Mouse (Mus musculus) hindbrain, embryonic 12.5 days (tissue): ENCODE data around the gene Fgfr1op. TPM values are rescaled to one million over a fixed set of nuclear protein-coding genes. Genes with fewer than 3 reads are reported as not detected.
A peak's percentile ranks its signal among the peaks of the same experiment; 100 is the strongest.
"Not testable (repeated sequence)": the region's sequence is repeated elsewhere in the genome, so short reads cannot be mapped to it uniquely, and the experiment has no call there.

Source experiments
- ATAC-seq: fragments of 200-750 bp; cut with Nextera tagmentation; 2 replicates; pipeline ENCODE4 v1.8.0; 2017; ENCODE audit warnings: moderate TSS enrichment; ENCODE audit not compliant: low FRiP score
- H3K27ac ChIP-seq: fragments of 300-500 bp; sonication (generic); 2 replicates; pipeline ENCODE4 v1.5.1; 2016; ENCODE audit warnings: mild to moderate bottlenecking
- H3K27me3 ChIP-seq: fragments of 300-500 bp; sonication (generic); 2 replicates; pipeline ENCODE4 v1.6.1; 2016; ENCODE audit warnings: mild to moderate bottlenecking
- H3K36me3 ChIP-seq: fragments of 300-500 bp; sonication (generic); 2 replicates; pipeline ENCODE4 v1.6.1; 2016; ENCODE audit warnings: mild to moderate bottlenecking
- H3K4me1 ChIP-seq: fragments of 300-500 bp; sonication (generic); 2 replicates; pipeline ENCODE4 v1.6.1; 2016
- H3K4me2 ChIP-seq: fragments of 300-500 bp; sonication (generic); replicated peaks from 2 replicates; pipeline ENCODE4 v1.6.1; 2016; ENCODE audit warnings: mild to moderate bottlenecking
- H3K4me3 ChIP-seq: fragments of 300-500 bp; sonication (generic); 2 replicates; pipeline ENCODE4 v1.5.1; 2016; ENCODE audit warnings: mild to moderate bottlenecking
- H3K9ac ChIP-seq: fragments of 300-500 bp; sonication (generic); 2 replicates; pipeline ENCODE4 v1.6.1; 2016; ENCODE audit warnings: mild to moderate bottlenecking, moderate library complexity
- H3K9me3 ChIP-seq: fragments of 300-500 bp; sonication (generic); replicated peaks from 2 replicates; pipeline ENCODE4 v1.6.1; 2016; ENCODE audit warnings: mild to moderate bottlenecking
- WGBS: fragments of 180-500 bp; shearing (Covaris S2); methylation state at CpG from one replicate; pipeline ENCODE4 v1.1.7; 2016; 5-methylcytosine and 5-hydroxymethylcytosine counted together
- polyA plus RNA-seq: library from polyadenylated mRNA; unstranded; fragments of >200 nt; fragmentation: Nextera tagmentation; extraction: Ambion mirVana; gene quantifications from 2 replicates; pipeline ENCODE4 v1.2.1, GENCODE M21; 2016

The Fgfr1op gene
- polyA plus RNA-seq: 34.6 TPM in 2 replicates

DNA sequence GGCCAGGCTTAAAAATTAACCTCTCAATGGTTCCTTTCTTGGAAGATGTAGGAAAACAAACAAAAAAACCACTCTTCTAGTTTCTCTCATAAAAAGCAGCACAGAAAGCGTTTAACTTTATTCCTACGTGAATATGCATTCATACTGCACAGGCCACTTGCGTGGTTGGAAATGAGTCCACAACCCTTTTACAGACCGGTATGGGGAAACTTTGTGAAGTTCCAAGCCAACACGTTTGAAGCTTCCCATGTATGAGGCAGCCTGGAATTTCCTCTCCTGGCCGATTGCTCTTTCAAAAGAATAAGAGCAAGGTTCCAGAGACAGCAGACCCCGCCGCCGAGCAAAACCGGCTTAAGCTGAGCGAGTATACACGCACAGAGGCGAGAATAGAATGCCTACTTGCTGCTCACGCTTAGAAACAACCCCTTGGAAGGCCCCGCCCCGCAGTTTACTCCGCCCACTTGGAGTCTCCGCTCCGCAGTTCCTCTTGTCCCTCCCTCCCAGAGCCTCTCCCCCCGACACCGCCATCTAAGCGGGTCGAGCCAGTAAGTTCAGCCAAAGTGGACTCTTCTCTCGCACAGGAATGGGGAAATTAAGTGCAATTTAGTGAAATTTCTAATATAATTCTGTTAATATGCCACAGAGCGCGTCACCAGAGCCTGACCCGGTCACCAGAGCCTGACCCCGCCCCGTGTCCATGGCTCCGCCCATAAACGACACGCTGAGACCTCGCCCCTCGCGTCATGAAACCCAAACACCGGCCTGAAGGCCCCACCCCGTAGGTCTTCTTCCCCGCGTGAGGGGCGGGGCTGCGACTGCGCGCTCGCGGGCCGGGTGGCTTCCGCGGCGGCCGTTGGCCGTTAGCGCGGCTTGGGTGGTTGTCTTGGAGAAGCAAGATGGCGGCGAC, at the start of gene Fgfr1op:
Gene Fgfr1op, plus strand, starts transcription at position 801 of the 907 bp plus-strand sequence.
- H3K4me2 ChIP-seq: peak within 1 kb of the TSS; percentile 51
- H3K27ac ChIP-seq: 0 out of 2 replicates have a peak within 1 kb of the TSS, but pooled peaks have one; percentile 35
- peak within 1 kb of the TSS; percentile 66 for H3K9ac ChIP-seq
- peak within 1 kb of the TSS; percentile 53 for H3K4me3 ChIP-seq
- H3K27me3 ChIP-seq, H3K4me1 ChIP-seq, H3K36me3 ChIP-seq, H3K9me3 ChIP-seq: not testable (repeated sequence)
- peak; percentile 98 for ATAC-seq
- 3% methylated on average over 17 of the region's 55 CpGs for WGBS

DNA sequence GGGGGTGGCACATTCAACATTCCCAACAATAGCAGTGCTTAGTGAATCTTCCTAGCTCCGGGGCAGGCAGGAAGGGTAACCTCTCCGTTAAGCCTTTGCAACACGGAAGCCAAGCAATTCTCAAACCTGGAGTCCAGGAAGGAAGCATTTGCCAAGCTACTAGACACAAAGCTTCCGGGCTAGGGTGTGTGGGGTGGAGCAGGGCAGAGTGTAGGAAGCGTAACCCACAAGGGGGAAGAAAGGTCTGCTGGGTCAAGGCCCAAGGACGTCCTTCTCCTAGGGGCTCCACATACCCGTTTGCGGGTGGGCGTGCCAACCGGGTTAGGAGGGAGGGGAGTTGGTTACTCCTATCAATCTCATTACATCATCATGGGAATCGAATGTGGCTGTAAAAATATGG, 48.9 kb upstream of the Fgfr1op start:
- H3K4me1 ChIP-seq, H3K9me3 ChIP-seq, H3K36me3 ChIP-seq, ATAC-seq, H3K27me3 ChIP-seq, H3K9ac ChIP-seq, H3K4me3 ChIP-seq, H3K4me2 ChIP-seq, H3K27ac ChIP-seq: not testable (repeated sequence)
- 84% methylated on average over 6 of the region's 11 CpGs for WGBS

DNA sequence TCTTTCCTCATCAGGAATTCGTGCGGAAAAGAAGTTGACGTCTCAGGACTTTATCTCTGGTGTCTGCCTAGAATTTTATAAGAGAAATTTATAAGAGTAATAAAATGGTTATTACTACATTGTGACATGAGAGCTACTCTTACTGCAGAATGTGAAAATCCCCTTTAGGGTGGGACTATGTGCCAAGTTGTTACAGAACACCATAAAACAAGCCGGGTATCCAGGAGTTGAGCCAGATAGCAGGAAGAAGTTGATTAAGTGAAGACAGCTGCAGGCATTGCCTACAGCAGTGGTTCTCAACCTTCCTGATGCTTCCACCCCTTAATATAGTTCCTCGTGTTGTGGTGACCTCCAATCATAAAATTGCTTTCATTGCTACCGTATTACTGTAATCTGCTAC, 48.4 kb upstream of the Fgfr1op start:
- not testable (repeated sequence) for H3K4me1 ChIP-seq, H3K9me3 ChIP-seq, H3K27me3 ChIP-seq, ATAC-seq, H3K4me2 ChIP-seq, H3K36me3 ChIP-seq, H3K27ac ChIP-seq, H3K4me3 ChIP-seq, H3K9ac ChIP-seq
- WGBS: no CpG with 5 or more reads among the region's 6 CpGs

DNA sequence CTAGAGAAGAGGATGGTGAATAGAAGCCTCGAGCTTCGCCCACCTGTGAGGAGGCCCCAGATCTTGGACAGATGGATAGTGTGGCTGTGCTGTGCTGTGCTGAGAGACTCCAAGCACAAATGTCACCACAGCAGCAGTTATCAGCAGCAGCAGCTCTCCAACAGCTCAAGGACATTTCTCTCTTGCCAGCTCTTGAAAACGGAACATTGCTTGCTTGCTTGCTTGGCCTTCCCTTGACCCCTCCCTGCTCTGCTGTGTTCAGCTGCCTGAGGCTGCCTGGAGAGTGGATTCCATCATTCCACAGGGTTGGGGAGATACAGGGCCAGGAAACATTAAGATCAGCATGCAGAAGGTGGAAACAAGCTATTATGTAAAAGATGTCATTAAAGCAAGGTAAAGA, 42.3 kb upstream of the Fgfr1op start:
- not testable (repeated sequence) for H3K27ac ChIP-seq, ATAC-seq, H3K36me3 ChIP-seq, H3K9me3 ChIP-seq, H3K4me3 ChIP-seq, H3K4me2 ChIP-seq, H3K4me1 ChIP-seq, H3K9ac ChIP-seq, H3K27me3 ChIP-seq
- no CpG with 5 or more reads among the region's 3 CpGs for WGBS

DNA sequence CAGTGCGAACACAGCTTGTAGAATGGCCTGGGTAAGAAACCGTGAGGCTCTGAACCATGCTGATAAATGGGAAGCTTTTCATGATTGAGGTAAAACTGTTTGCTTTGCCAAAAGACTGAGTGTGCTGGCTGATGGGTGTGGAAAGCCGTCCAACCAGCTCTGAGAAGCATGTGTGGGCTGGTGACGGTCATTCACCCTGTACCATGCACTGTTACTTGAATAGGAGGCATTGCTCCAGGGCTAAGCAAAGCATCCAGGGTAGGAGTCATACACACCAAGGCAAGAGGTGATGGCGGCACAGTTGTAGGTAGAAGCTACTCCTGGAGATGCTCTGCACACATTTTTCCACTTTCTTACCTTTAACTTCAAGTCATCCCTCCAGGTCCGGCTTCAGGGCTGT, 40.7 kb upstream of the Fgfr1op start:
- H3K36me3 ChIP-seq, H3K27me3 ChIP-seq, H3K4me2 ChIP-seq, H3K4me3 ChIP-seq, H3K9ac ChIP-seq, H3K27ac ChIP-seq, H3K4me1 ChIP-seq, ATAC-seq, H3K9me3 ChIP-seq: not testable (repeated sequence)
- 88% methylated on average over 3 of the region's 6 CpGs for WGBS

DNA sequence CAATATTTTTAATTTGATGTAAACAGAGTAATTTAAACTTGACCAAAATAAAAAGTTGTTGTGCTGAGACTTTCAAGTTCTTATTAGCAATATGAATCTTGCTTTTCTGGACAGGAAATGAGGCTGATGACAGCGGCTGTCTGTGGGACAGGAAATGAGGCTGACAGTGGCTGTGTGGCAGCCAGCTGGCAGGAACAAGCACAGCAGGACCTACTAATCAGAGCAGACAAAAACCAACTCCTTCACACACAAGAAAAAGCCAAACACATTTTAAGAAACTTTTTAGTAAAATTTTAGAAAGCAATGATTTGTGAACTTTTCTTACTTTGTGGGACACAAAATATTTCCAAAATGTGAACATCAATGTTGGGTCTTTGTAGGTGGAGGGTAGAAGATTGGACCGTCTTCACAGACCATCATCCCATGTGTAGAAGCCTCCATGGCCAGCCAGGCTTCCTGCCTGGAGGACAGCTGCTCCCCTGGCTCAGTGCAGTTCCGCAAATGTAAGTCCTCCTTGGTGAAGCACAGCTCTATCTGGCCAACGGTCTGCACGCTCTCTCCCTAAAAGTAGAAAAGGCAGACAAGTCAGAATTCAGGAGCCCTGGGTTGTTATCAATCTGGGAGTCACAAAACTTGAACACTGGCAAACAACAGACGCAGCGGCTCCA, 36.8 kb upstream of the Fgfr1op start:
- not testable (repeated sequence) for H3K4me3 ChIP-seq, H3K9ac ChIP-seq, H3K36me3 ChIP-seq, H3K27ac ChIP-seq, H3K4me1 ChIP-seq, ATAC-seq, H3K4me2 ChIP-seq, H3K27me3 ChIP-seq, H3K9me3 ChIP-seq
- WGBS: no CpG with 5 or more reads among the region's 7 CpGs

DNA sequence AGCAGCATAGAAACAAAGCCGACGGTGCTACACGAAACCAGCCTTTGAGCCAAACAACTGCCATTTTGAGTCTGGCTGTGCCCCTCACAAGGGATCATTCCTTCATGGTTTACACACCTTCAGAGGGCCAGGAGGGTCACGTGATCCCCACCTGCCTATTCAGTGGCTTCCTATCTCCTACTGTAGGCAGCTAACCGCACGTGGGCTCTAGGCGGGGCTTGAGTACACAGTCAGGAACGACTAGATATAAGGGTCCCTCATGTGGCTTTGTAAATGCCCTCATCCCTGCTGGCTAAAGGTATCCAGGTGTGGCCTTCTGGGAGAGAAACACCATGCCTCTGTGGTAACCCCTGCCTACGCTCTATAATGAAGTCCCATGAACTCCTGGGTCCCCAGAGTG, 35.7 kb upstream of the Fgfr1op start:
- not testable (repeated sequence) for H3K9me3 ChIP-seq, H3K9ac ChIP-seq, H3K27ac ChIP-seq, ATAC-seq, H3K27me3 ChIP-seq, H3K4me3 ChIP-seq, H3K36me3 ChIP-seq, H3K4me2 ChIP-seq, H3K4me1 ChIP-seq
- WGBS: 91% methylated on average over 9 of the region's 9 CpGs

DNA sequence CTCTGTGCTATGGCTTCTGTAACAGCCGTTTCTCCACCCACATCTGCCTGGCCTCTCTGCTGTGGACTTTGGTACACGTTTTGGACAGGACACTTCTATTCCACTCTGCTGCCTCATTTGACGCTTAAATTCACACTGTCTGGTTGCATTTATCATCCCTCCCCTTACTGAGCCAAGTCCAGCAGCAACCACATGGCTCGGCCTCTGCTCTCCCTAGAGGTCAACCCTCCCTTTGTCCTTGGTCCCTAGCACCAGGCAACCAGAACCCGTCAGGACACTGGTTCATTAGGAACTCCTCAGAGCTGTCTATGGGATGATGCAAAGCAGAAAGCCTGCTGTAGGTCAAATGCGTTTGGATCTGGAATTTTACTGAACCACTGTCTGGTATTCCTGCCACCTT, 34.5 kb upstream of the Fgfr1op start:
- not testable (repeated sequence) for H3K4me1 ChIP-seq, H3K4me3 ChIP-seq, H3K36me3 ChIP-seq, ATAC-seq, H3K9ac ChIP-seq, H3K27ac ChIP-seq, H3K27me3 ChIP-seq, H3K9me3 ChIP-seq, H3K4me2 ChIP-seq
- WGBS: no CpG with 5 or more reads among the region's 6 CpGs

DNA sequence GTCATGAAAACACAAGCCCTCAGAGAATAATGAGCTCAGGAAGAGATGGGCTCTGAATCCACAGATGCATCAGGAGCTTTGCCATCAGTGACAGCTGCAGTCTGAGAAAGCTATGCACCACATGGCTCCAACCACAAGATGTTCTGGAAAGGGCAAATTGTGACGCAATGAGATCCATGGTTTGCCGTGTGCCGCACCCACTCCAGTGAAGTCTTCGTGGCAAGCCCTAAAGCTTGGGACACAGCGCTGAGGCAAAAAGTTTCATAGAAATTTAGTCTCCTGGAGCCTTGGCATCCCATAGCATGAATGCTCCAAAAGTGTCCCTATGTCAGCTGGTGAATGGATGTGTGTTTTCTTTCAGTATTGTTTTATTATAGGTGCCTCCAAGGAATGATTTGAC, 27.2 kb upstream of the Fgfr1op start:
- WGBS: 98% methylated on average over 5 of the region's 5 CpGs
- ATAC-seq, H3K4me3 ChIP-seq, H3K9ac ChIP-seq, H3K27me3 ChIP-seq, H3K27ac ChIP-seq, H3K4me1 ChIP-seq, H3K4me2 ChIP-seq, H3K36me3 ChIP-seq, H3K9me3 ChIP-seq: not testable (repeated sequence)

DNA sequence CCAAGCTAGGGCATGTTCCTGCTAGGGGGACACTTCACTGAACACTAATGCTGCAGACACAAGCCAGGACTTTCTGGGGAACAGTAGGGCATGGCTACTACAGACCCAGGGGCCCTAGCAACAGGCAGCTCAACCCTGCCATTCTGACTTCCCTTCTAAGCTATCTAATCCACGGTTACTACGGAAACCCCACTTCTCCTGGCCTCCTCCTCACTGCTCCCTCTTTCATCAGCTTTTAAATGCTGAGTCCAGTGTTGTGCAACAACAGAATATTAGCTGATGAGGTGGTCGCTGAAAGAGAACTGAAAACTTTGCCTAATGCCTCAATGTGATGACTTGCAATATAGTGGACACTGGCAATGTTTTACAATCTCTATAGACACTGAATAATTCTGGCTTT, 25.1 kb upstream of the Fgfr1op start:
- H3K27me3 ChIP-seq, H3K4me3 ChIP-seq, H3K9me3 ChIP-seq, H3K36me3 ChIP-seq, H3K9ac ChIP-seq, ATAC-seq, H3K27ac ChIP-seq, H3K4me2 ChIP-seq, H3K4me1 ChIP-seq: not testable (repeated sequence)
- 85% methylated on average over 3 of the region's 3 CpGs for WGBS

DNA sequence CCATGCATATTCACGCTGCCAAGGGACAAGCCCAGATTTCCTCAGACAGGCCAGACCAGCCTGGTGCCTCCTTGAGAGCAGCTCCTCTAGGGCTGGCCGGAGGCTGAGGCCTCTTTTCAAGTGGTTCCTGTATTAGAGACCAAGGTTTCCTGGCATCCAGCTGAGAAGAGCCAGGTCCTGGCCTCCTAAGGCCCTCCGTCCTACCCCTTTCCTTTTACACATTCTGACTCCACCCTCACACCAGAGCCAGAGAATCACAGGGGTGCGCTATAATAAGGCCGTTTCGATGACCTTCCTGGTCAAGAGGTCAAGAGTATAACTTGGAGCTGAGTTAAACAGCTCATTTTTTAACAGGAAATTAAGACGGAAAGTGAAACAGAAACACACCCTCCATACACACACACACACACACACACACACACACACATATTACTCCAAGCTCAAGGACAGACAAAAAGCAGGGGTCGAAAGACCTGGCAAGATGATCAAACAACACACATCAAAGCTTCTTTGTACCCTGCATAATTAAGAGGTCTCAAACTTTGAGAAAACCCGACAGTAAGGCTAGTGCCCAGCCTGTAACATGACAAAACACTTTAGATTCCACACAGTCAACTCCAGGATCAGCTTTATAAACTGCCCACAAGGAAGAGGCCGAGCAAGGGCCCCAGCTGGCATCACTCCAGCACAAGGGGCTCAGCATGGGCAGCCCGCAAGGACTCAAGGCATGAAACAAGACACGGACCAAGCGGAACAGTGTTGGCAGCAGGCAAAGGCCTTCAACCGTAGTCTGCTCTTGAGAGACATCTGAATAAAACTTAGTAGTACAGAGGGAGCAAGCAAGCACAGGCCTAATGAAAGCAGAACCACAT, 21.3 kb upstream of the Fgfr1op start:
- H3K4me2 ChIP-seq, H3K9me3 ChIP-seq, H3K36me3 ChIP-seq, ATAC-seq, H3K4me1 ChIP-seq, H3K27me3 ChIP-seq, H3K9ac ChIP-seq, H3K27ac ChIP-seq, H3K4me3 ChIP-seq: not testable (repeated sequence)
- 69% methylated on average over 10 of the region's 14 CpGs for WGBS

DNA sequence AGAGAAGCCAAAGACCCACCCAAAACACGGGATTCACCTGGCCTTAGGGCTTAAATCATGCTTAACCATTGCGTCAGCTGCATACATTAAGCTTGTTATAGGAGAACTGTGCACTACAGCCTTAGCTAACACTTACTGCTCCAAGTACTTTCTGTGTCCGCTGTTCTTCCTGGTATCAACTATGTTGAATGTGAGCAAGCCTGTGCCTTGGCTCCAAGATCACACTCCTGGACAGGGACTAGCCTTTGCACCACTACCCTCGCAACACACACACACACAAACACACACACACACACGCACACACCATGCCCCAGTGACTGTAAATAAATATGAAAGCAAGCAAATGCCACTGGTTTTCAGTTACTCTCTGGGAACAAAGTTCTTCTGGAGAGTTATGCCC, 18.4 kb upstream of the Fgfr1op start:
- WGBS: 22% methylated on average over 5 of the region's 5 CpGs
- H3K4me1 ChIP-seq, H3K27me3 ChIP-seq, H3K36me3 ChIP-seq, H3K27ac ChIP-seq, H3K9me3 ChIP-seq: not testable (repeated sequence)
- Histone ChIP-seq H3K4me3 (peak overlapping the region; percentile 49), H3K4me2 (peak overlapping the region; percentile 53), H3K9ac (peak overlapping the region; percentile 63)
- ATAC-seq: peak; percentile 28; the same call in 1 of the 2 replicates
